Mouse (Mus musculus) left cerebral cortex, postnatal 10 days (tissue): ENCODE results near the gene Ttyh1. TPM values are rescaled to one million over a fixed set of nuclear protein-coding genes. Genes with fewer than 3 reads are reported as not detected.

Experiments used
- DNase-seq, 2 experiments: peaks; one replicate each; pipeline ENCODE4 v3.0.0; 2021 to 2022; ENCODE audit warnings: low spot score in 2 of 2, mixed read lengths in 1 of 2; ENCODE audit errors: extremely low spot score in 1 of 2
- intact Hi-C: fragments of 180-260 bp; cut with DNase I; formaldehyde crosslinking; loops from one replicate; pipeline ENCODE4 v1.15.1; 2025
- total RNA-seq, 2 experiments: library from RNA; stranded (reverse); gene quantifications; 2 replicates each; pipeline ENCODE4 v1.2.3; 2021

Gene Ttyh1
- total RNA-seq, 2 experiments from 2014 or later: 570 to 685 TPM

GRCm38 (mm10) chr7:4119976-4120921, 1.0 kb downstream of the Ttyh1 start:
- intact Hi-C loops: loop anchor here (10.0 kb wide), 1 partner anchor 95 kb away; no protein-coding TSS in a partner anchor
- DNase-seq: peak in 1 of 2 experiments; percentile 78

GRCm38 (mm10) chr7:4122076-4122768, 3.0 kb downstream of the Ttyh1 start:
- DNase-seq: peak in 1 of 2 experiments; percentile 39
- intact Hi-C loops: loop anchor here (10.0 kb wide), 1 partner anchor 97 kb away; no protein-coding TSS in a partner anchor

- intact Hi-C loops: loop anchor here (10.0 kb wide), 1 partner anchor 98 kb away; no protein-coding TSS in a partner anchor
- no peak for DNase-seq
Observed at GRCm38 (mm10) chr7:4122783-4123182, 3.6 kb downstream of the Ttyh1 start.

DNA sequence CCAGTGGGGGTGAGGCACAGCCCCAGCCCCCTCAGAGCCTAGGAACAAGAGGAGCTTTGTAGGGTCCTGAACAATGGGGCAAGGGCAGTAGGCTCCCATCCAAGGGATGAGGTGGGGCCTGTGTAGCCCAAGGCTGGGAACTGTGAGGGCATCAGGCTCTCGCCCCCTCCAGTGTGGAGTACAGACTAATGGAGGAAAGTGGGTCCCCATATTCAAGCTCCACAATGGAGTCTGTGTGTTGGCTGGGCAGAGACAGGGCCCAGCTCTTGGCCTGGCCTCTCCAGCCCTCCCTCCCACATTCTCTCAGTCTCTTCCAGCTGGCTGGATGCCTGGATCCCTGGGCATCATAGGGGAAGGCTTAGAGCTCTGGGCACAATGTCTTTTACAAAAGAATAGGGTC, 4.5 kb downstream of the Ttyh1 start:
- DNase-seq: peak; percentile 87 to 89
- intact Hi-C loops: loop anchor here (10.0 kb wide), 1 partner anchor 99 kb away; no protein-coding TSS in a partner anchor

DNA sequence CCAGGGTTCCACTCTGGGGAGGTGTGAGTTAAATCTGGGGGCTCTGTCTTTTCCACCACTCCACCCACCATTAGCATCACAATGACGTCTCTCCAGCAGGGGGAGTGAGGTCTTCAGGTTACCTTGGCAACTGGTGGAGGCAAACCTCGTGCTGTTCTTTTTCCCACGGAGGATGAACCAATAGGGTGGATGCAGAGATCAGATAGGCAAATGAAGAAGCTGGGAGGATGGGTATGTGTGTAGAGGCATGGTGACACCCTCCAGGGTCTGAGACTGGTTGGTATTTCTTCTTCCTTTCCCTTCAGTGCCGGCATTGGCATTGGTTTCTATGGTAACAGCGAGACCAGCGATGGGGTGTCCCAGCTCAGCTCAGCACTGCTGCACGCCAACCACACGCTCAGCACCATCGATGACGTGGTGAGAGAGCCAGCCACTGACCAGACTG, 5.1 kb downstream of the Ttyh1 start:
- DNase-seq: peak; percentile 86 to 92
- intact Hi-C loops: loop anchor here (10.0 kb wide), 1 partner anchor 100 kb away; no protein-coding TSS in a partner anchor

DNA sequence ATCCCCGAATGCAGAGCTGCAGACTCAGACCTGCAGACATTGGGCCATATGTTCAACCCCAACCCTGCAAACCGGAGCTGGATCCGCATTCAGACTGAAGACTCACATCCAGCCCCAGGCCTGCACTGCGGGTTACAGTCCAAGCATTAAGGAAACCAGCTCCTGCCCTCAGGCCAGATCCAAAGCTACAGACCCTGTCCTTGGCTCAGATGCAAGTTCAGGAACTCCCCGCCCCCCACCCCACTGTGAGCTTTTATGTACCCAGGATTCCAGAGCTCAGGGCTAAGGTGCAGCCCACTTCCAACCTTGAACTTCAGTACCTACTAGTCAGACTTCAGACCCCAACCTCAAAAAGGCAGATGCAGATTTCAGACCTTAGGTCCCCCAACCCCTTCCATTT, 5.6 kb downstream of the Ttyh1 start:
- intact Hi-C loops: loop anchor here (10.0 kb wide), 1 partner anchor 100 kb away; no protein-coding TSS in a partner anchor
- peak in 1 of 2 experiments; percentile 33 for DNase-seq

DNA sequence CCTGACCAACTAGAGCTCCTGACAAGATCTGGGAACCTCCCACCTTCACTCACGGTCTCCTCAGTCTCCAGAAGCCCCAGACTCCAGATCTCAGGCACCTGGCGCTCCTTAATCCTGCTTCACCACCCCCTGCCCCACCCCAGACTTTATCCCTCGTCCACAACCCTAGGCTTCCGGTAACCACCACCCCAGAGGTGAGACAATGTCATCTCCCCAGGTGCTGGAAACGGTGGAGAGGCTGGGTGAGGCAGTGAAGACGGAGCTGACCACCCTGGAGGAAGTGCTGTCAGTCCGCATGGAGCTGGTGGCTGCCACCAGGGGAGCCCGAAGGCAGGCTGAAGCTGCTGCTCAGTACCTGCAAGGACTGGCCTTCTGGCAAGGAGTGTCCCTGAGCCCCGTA, 6.1 kb downstream of the Ttyh1 start:
- intact Hi-C loops: loop anchor here (10.0 kb wide), 1 partner anchor 101 kb away; no protein-coding TSS in a partner anchor
- peak in 1 of 2 experiments; percentile 52 for DNase-seq

DNA sequence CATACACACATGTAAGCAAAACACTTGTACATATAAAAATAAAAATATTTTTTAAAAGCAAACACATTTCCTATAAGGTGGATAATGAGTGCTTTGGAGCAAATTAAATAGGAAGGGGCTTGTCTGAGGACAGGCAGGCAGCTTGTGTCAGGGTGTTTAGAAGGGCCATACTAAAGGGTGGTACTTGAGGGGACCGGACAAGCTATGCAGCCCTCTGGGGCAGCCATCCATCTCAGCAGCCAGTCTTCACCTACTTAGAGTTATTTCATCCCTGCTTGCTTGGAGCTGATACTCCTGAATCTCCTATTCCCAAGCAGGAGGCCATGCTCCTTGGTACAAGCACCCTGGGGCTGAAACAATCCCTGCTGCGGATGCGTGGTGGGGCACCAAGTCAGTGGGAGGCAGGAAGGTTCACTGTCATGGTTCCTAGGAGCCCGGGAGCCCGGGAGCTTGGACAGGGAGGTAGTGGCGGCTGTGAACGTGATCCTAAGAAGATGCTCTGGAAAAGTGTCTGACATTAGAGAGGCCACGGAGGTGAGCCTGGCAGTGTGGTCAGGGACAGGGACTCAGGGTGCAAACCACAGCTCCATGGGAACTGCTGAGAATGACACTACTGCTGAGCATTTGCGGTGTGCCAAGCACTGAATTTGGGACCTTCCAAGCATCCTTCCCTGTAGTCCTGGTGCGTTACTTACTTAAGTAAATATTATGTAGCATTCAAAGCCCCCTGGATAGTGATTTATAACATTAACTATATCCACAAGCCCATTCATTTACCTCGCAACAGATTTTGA, 8.0 kb downstream of the Ttyh1 start:
- DNase-seq: peak in 1 of 2 experiments; percentile 33
- intact Hi-C loops: loop anchor here (10.0 kb wide), 1 partner anchor 102 kb away; no protein-coding TSS in a partner anchor

DNA sequence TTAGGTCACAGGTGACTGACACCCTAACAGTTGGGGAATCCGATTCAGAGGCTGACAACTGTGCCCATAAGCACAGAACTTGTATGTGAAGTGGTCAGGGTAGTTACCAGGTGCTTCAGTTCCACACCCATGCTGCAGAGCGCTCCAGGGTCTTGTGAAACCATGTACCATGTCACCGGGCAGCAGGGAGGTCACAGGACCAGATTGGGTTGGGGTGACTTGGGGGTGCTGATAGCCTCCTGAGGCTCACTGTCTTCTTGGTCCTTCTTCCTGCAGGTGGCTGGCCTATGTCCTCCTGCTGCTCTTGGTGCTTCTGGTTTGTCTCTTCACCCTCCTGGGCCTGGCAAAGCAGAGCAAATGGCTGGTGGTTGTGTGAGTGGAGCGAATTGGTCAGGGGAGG, 8.7 kb downstream of the Ttyh1 start:
- no peak for DNase-seq
- intact Hi-C loops: loop anchor here (10.0 kb wide), 1 partner anchor 103 kb away; no protein-coding TSS in a partner anchor

DNA sequence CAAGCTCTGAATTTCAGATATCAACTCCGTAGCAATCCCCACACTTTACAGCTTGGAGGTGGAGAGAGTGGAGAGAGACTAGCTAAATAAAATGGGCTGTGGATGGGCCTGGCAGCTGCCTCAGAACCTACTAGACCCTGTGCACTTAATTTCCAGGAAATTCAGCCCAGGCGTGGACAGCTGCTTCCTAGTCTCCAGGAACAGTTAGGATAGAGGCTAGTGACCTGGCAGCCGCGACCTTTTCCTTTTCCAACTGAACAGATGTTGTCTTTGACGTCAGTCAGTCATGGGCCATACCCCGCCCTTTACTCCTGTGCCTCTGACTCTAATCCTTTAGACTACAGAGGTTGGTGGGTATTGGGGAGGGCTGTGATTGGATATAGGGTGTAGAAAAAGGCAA, 9.7 kb downstream of the Ttyh1 start:
- intact Hi-C loops: loop anchor here (10.0 kb wide), 1 partner anchor 104 kb away; no protein-coding TSS in a partner anchor
- DNase-seq: no peak

DNA sequence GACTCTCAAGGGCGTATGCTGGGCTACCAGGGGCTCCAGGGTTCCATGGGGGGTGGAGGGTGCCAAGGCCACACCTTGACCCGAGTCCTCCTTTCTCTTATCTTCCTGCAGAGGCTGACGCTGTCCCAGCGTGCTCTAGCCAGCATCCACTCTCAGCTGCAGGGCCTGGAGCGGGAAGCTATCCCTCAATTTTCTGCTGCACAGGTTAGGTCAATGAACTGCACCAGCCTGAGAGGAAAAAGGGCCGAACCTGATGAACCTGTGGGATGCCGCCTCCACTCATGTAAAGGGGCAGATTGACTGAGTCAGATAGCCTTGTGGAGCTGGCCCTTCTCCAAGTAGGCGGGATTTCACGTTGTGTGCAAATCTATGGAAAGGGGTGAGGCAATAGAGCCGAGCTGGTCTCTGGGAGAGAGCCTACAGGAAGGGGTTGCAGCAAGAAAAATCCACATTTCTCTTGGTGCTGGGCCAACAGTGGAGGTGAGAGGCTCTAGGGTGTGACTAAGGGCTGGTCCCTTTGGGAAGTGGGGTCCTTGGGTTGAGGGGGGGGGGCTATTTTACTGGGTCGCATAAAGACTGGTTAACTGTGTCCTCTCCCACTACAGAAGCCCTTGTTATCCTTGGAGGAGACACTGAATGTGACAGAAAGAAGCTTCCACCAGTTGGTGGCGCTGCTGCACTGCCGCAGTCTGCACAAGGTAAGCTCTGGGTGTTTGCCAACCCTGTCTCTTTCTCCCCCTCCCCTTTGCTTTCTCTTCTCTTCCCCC, 11.7 kb downstream of the Ttyh1 start:
- intact Hi-C loops: no loop called here
- peak; percentile 78 to 90 for DNase-seq

DNA sequence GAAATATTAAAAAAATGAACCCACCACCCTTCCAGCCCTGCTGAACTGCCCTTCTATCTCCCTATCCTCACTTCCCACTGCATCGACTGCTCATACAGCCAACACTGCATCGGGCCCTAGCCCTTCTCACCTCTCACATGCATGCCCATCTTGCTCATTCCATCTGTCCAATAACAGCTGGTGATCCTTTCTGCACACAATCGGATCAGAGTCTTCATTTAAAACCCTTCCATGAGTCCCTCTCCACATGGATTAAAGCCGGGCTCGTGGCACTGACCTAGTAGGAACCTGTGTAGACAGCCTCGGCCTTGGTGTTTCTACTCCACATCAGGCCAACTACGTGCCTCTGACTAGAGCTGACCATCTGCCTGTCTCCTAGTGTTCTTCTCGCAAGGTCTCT, 12.8 kb downstream of the Ttyh1 start:
- intact Hi-C loops: no loop called here
- no peak for DNase-seq

DNA sequence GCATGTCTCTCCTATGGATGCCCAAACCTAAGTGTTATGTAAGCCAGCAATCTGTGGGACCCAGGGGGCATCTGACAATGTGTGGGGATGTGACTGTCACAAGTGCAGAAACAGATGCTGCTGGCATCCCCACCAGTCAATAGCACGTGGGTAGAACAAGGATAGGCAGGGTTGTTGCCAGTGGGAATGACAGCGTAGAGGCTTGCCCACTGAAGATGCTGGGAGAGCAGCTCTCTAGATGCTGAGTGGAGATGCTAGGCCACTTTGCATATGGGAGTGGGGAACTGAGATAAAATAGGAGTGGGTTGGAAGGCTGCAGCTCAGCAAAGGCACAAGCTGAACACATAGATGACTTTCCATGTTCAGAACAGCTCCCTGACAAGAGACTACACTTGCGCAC, 13.4 kb downstream of the Ttyh1 start:
- DNase-seq: peak in 1 of 2 experiments; percentile 33
- intact Hi-C loops: no loop called here

- DNase-seq: peak in 1 of 2 experiments; percentile 50
- intact Hi-C loops: no loop called here
Observed at GRCm38 (mm10) chr7:4132998-4133397, 13.8 kb downstream of the Ttyh1 start.

- intact Hi-C loops: no loop called here
- peak in 1 of 2 experiments; percentile 14 for DNase-seq
Observed at GRCm38 (mm10) chr7:4134911-4135310, 15.7 kb downstream of the Ttyh1 start.

GRCm38 (mm10) chr7:4136404-4136770, 17.2 kb downstream of the Ttyh1 start:
- no peak for DNase-seq
- intact Hi-C loops: no loop called here

- DNase-seq: peak; percentile 99 to 100
- intact Hi-C loops: no loop called here
Observed at GRCm38 (mm10) chr7:4136771-4137531, 17.7 kb downstream of the Ttyh1 start, which contains the start of gene Leng8. Leng8 (plus strand) TSS chr7:4137039.
